ENCODE assay signal across 21 mouse cellular contexts in genomic region chr3:126670413-126670812, GRCm38 (mm10).
A peak's percentile ranks its signal among the peaks of the same experiment; 100 is the strongest.
DNase-seq lines count a peak whose midpoint lies in the region; ATAC-seq and TF ChIP-seq lines count a peak whose summit lies in the region.
"Had no signal": no experiment of that assay in that cellular context is flagged by ENCODE, and none has a peak within 500 bp of the region (broad histone marks: within the 10 kb centered on the region; RNA-seq: fewer than 3 reads in every experiment).

No protein-coding gene starts in this region.

- no peak overlapping the region for H3K9ac ChIP-seq in intestine, embryonic 14.5 days (ENCODE audit: low read length)
- no peak overlapping the region for H3K9ac ChIP-seq in intestine, postnatal 0 days (ENCODE audit: low read depth, low read length)
- H3K9ac ChIP-seq in heart, embryonic 12.5 days = no peak overlapping the region

- H3K27ac ChIP-seq in intestine, embryonic 14.5 days (ENCODE audit: low read depth) = no peak overlapping the region
- no peak overlapping the region for H3K27ac ChIP-seq in intestine, postnatal 0 days (ENCODE audit: low read depth, low read length)
- H3K27ac ChIP-seq in heart, embryonic 12.5 days (ENCODE audit: poor library complexity, severe bottlenecking) = no peak overlapping the region

- H3K4me3 ChIP-seq in intestine, embryonic 14.5 days (ENCODE audit: low read depth, low read length) = no peak overlapping the region
- no peak overlapping the region for H3K4me3 ChIP-seq in intestine, postnatal 0 days (ENCODE audit: low read depth, low read length)
- no peak overlapping the region for H3K4me3 ChIP-seq in heart, embryonic 12.5 days

- TF ChIP-seq CTCF in intestine, postnatal 0 days (IDR thresholded peaks at IDR 0.05; ENCODE audit: low read depth) = no peak

- no peaks in the 10 kb centered on the region for H3K9me3 ChIP-seq in intestine, embryonic 14.5 days (ENCODE audit: control insufficient read depth, low read length)
- H3K9me3 ChIP-seq in intestine, postnatal 0 days (ENCODE audit: control insufficient read depth) = no peaks in the 10 kb centered on the region
- H3K9me3 ChIP-seq in heart, embryonic 12.5 days (replicated peaks) = no peaks in the 10 kb centered on the region

- peaks cover 19% of the 10 kb centered on the region for H3K4me1 ChIP-seq in intestine, embryonic 14.5 days (replicated peaks; ENCODE audit: control insufficient read depth, insufficient read depth, low read length)
- H3K4me1 ChIP-seq in intestine, postnatal 0 days (replicated peaks; ENCODE audit: control insufficient read depth, insufficient read depth, low read length) = no peaks in the 10 kb centered on the region
- H3K4me1 ChIP-seq in heart, embryonic 12.5 days (replicated peaks) = peaks cover 36% of the 10 kb centered on the region

- no peaks in the 10 kb centered on the region for H3K27me3 ChIP-seq in intestine, embryonic 14.5 days (replicated peaks; ENCODE audit: control insufficient read depth, insufficient read depth, low read length)
- H3K27me3 ChIP-seq in intestine, postnatal 0 days (replicated peaks; ENCODE audit: control insufficient read depth, insufficient read depth, low read length) = no peaks in the 10 kb centered on the region
- no peaks in the 10 kb centered on the region for H3K27me3 ChIP-seq in heart, embryonic 12.5 days (replicated peaks)
- H3K27me3 ChIP-seq: CH12.LX, Patski had no signal

- WGBS in intestine, embryonic 14.5 days = 78% methylated on average over 3 of the region's 3 CpGs
- WGBS in intestine, postnatal 0 days = 86% methylated on average over 3 of the region's 3 CpGs
- 81% methylated on average over 3 of the region's 3 CpGs for WGBS in heart, embryonic 12.5 days

- no peak overlapping the region for H3K4me2 ChIP-seq in intestine, embryonic 14.5 days (ENCODE audit: low read length)
- H3K4me2 ChIP-seq in intestine, postnatal 0 days (replicated peaks; ENCODE audit: low read depth) = no peak overlapping the region
- H3K4me2 ChIP-seq in heart, embryonic 12.5 days = no peak overlapping the region

- DNase-seq in frontal cortex, postnatal 25 days (ENCODE audit: low spot score in 2 of 2) = no peak
- DNase-seq in intestine, embryonic 14.5 days (ENCODE audit: low spot score) = peak; percentile 20
- DNase-seq in brain, adult 2 months (ENCODE audit: low read depth, low spot score) = peak; percentile 59
- DNase-seq: adrenal gland, adult 2 months; adrenal gland, adult 8-10 months; adrenal gland, postnatal 10 days; adrenal gland, postnatal 14 days; adrenal gland, postnatal 25 days; adrenal gland, postnatal 36 days; B cell, adult 2 months; cerebellum, adult 11 months; cerebellum, adult 11-12 months; cerebellum, adult 18-20 months; cerebellum, adult 2 months had no signal

- peak; percentile 64 for ATAC-seq in frontal cortex, adult (ENCODE audit: low TSS enrichment)
- ATAC-seq in intestine, embryonic 14.5 days (replicated peaks; ENCODE audit: low FRiP score, low TSS enrichment, low read depth) = no peak
- ATAC-seq in intestine, postnatal 0 days = no peak
- no peak for ATAC-seq in heart, embryonic 12.5 days (ENCODE audit: insufficient number of reproducible peaks, low FRiP score)
- ATAC-seq: activated CD4-positive, CD25-positive, alpha-beta regulatory T cell, adult 4 months; Patski had no signal

- no peaks in the 10 kb centered on the region for H3K36me3 ChIP-seq in intestine, embryonic 14.5 days (ENCODE audit: control insufficient read depth, insufficient read depth, low read length)
- H3K36me3 ChIP-seq in intestine, postnatal 0 days (ENCODE audit: control insufficient read depth, insufficient read depth) = no peaks in the 10 kb centered on the region
- H3K36me3 ChIP-seq in heart, embryonic 12.5 days = no peaks in the 10 kb centered on the region
- H3K36me3 ChIP-seq: G1E had no signal

Comparison
In these comparisons a context has a peak if more than half of its experiments do, and no peak if none do; other contexts are left out.
1. DNase-seq: peak in intestine, embryonic 14.5 days (single experiment) and brain, adult 2 months (single experiment); none in frontal cortex, postnatal 25 days (0 of 2).